Mouse (Mus musculus) midbrain, embryonic 16.5 days (tissue): ENCODE measurements around the gene Hsf2bp. TPM values are rescaled to one million over a fixed set of nuclear protein-coding genes. Genes with fewer than 3 reads are reported as not detected.

Source experiments
- ATAC-seq: fragments of 200-750 bp; cut with Nextera tagmentation; 2 replicates; pipeline ENCODE4 v1.8.0; 2017; ENCODE audit warnings: moderate TSS enrichment
- H3K27ac ChIP-seq: fragments of 300-500 bp; sonication (generic); 2 replicates; pipeline ENCODE4 v1.5.1; 2014; ENCODE audit warnings: mild to moderate bottlenecking, low read length, mixed read lengths
- H3K27me3 ChIP-seq: fragments of 300-500 bp; sonication (generic); 2 replicates; pipeline ENCODE4 v1.6.1; 2014; ENCODE audit warnings: low read depth, low read length, mixed read lengths; ENCODE audit not compliant: control insufficient read depth, insufficient read depth
- H3K36me3 ChIP-seq: fragments of 300-500 bp; sonication (generic); 2 replicates; pipeline ENCODE4 v1.6.1; 2014; ENCODE audit warnings: mild to moderate bottlenecking, low read length, moderate library complexity, mixed read lengths; ENCODE audit not compliant: control insufficient read depth, insufficient read depth
- H3K4me1 ChIP-seq: fragments of 300-500 bp; sonication (generic); 2 replicates; pipeline ENCODE4 v1.6.1; 2014; ENCODE audit warnings: mild to moderate bottlenecking, low read length, mixed read lengths; ENCODE audit not compliant: control insufficient read depth, insufficient read depth
- H3K4me2 ChIP-seq: fragments of 300-500 bp; sonication (generic); 2 replicates; pipeline ENCODE4 v1.6.1; 2014; ENCODE audit warnings: mild to moderate bottlenecking, low read length, mixed read lengths
- H3K4me3 ChIP-seq: fragments of 300-500 bp; sonication (generic); 2 replicates; pipeline ENCODE4 v1.5.1; 2014; ENCODE audit warnings: low read depth, mild to moderate bottlenecking, low read length, moderate library complexity, mixed read lengths
- H3K9ac ChIP-seq: fragments of 300-500 bp; sonication (generic); 2 replicates; pipeline ENCODE4 v1.6.1; 2014; ENCODE audit warnings: low read depth, low read length, mixed read lengths
- H3K9me3 ChIP-seq: fragments of 300-500 bp; sonication (generic); replicated peaks from 2 replicates; pipeline ENCODE4 v1.6.1; 2014; ENCODE audit warnings: mild to moderate bottlenecking, low read length, mixed read lengths; ENCODE audit not compliant: control insufficient read depth, poor library complexity, severe bottlenecking
- WGBS: fragments of 180-500 bp; shearing (Covaris S2); extraction: QIAGEN DNeasy Blood & Tissue Kit; methylation state at CpG from one replicate; pipeline ENCODE4 v1.1.7; 2014; 5-methylcytosine and 5-hydroxymethylcytosine counted together
- polyA plus RNA-seq: library from polyadenylated mRNA; unstranded; fragments of >200 nt; fragmentation: Nextera tagmentation; extraction: Ambion mirVana; gene quantifications from 2 replicates; pipeline ENCODE4 v1.2.1, GENCODE M21; 2015

The Hsf2bp gene
- polyA plus RNA-seq, 1 experiment from 2014 or later, result 0.65 TPM

DNA sequence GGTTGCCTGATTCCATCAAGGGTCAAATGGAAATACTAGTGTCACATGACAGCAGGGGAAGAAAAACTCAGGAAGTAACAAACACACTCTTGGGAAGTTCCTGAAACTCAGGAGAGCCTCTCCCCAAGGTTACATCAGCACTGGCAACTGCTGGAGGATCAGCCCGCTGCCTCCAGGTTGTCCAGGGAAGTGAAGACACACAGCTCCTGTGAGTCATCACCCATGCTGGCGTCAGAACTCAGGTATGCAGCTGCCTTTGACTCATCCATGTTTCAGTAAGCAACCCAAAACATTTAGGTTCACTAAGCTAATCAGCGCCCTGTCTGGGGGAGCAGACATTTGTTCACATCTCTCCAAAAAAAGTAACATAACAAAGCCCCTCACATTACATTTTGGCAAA is 32.9 kb downstream of the Hsf2bp start:
- H3K4me2 ChIP-seq, result no peak overlapping the region
- ATAC-seq, result no peak
- H3K4me1 ChIP-seq, result no peaks in the 10 kb centered on the region
- no peak overlapping the region for H3K27ac ChIP-seq
- H3K36me3 ChIP-seq, result no peaks in the 10 kb centered on the region
- H3K9me3 ChIP-seq, result no peaks in the 10 kb centered on the region
- no peak overlapping the region for H3K4me3 ChIP-seq
- WGBS, result 96% methylated on average over 3 of the region's 3 CpGs
- H3K9ac ChIP-seq, result no peak overlapping the region
- H3K27me3 ChIP-seq, result no peaks in the 10 kb centered on the region

DNA sequence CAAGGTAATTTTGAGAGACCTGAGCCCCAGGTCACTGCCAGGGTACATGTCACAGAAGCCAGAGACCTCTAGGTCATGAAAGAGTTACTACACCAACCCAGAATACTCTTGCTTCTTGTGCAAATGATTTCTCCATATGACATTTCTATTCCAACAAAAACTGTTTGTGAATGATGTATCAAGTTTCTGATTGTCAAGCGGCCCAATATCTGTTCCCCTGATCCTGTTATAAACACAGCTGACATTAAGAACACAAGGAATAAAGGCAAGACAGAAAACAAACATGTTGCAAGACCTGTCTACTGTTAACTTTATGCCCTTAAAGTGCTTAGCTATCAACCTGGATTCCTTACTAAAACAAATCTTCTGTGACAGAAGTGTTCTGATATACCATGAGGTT is 37.8 kb downstream of the Hsf2bp start:
- H3K4me2 ChIP-seq, result no peak overlapping the region
- no peaks in the 10 kb centered on the region for H3K27me3 ChIP-seq
- no peaks in the 10 kb centered on the region for H3K4me1 ChIP-seq
- H3K9ac ChIP-seq, result no peak overlapping the region
- no peaks in the 10 kb centered on the region for H3K36me3 ChIP-seq
- no peak for ATAC-seq
- no peaks in the 10 kb centered on the region for H3K9me3 ChIP-seq
- WGBS, result 95% methylated on average over 1 of the region's 1 CpGs
- no peak overlapping the region for H3K27ac ChIP-seq
- H3K4me3 ChIP-seq, result no peak overlapping the region

DNA sequence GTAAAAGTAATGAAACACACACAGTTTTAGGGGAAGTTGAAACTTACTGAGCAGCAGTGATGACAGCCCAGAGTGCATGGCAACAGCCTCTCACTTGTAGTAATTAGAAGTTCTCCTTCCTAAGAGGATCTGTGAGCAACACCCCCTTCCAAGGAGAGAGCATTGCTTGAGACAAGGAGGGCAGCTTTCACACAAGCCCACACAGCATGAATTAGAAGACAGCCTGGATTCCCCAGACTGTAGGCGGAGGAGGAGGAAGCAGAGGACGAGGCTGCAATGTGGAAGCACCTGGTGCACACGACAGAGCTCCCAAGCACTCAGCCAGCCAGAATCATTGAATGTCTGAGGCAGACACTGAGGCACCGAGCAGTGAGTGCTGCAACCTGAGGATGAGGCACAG is 39.8 kb downstream of the Hsf2bp start:
- Histone ChIP-seq H3K36me3 (no peaks in the 10 kb centered on the region), H3K4me2 (no peak overlapping the region), H3K27ac (no peak overlapping the region), H3K27me3 (no peaks in the 10 kb centered on the region), H3K4me3 (no peak overlapping the region), H3K9ac (no peak overlapping the region), H3K4me1 (no peaks in the 10 kb centered on the region), H3K9me3 (no peaks in the 10 kb centered on the region)
- no peak for ATAC-seq
- 73% methylated on average over 4 of the region's 4 CpGs for WGBS

DNA sequence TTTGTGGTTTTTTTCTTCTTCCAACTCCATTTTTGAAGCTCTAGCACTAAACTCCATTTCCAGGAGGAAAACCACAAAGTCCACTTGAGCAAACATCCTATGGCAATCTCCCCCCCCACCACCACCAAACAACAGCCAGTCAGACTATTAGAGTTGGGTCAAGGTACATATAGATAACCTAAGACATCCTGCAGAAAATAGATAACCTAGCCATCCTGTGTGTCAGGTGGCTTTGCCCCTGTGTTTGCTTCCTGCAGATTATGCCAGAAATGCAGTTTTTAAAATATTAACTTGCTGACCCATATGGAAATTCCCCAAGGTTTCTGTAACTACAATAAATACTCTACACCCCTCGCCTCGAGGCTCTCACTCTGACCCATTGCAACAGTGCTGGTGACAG is 40.4 kb downstream of the Hsf2bp start:
- no peaks in the 10 kb centered on the region for H3K9me3 ChIP-seq
- H3K4me1 ChIP-seq, result no peaks in the 10 kb centered on the region
- no peak for ATAC-seq
- H3K27ac ChIP-seq, result no peak overlapping the region
- no peak overlapping the region for H3K4me2 ChIP-seq
- no peak overlapping the region for H3K9ac ChIP-seq
- no peaks in the 10 kb centered on the region for H3K27me3 ChIP-seq
- H3K36me3 ChIP-seq, result no peaks in the 10 kb centered on the region
- WGBS, result 85% methylated on average over 2 of the region's 2 CpGs
- H3K4me3 ChIP-seq, result no peak overlapping the region

DNA sequence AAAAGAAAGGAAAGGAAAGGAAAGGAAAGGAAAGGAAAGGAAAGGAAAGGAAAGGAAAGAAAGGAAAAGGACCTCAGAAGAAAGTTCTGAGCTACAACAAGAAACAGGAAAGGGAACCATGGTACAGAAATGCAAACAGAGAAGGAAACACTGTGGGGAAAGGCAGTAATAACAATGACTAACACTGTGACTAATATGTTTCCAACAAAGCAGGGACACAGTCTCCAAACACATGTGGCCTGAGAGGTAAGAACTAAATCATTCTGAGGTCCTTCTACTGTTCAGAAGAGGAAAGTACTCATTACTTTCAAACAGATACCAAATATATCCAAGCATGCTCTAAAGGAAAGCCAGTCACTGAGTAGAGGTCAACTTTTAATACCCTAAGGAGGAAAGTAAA is 42.0 kb downstream of the Hsf2bp start:
- Histone ChIP-seq H3K4me2 (no peak overlapping the region), H3K27me3 (no peaks in the 10 kb centered on the region), H3K4me3 (no peak overlapping the region), H3K27ac (no peak overlapping the region), H3K4me1 (no peaks in the 10 kb centered on the region), H3K36me3 (no peaks in the 10 kb centered on the region), H3K9me3 (no peaks in the 10 kb centered on the region), H3K9ac (no peak overlapping the region)
- no peak for ATAC-seq

DNA sequence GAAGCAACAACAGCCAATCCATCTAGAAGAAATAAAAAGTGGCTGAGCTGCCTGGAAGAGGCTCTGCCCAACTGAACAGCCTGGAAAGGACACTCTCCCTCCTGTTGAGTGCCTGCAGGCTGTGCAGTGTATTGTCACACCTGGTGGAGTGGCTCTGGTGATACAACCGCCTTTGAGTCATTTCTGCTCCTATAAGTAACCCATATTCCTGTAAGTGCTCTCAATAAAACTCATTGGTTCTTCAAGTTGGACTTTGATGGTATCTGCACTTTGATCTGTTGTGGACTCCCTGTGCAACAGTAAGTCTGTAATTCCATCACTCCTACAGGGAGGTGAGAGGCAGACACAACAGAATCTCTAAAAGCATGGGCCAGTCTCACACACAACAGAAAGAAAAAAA is 42.8 kb downstream of the Hsf2bp start:
- Histone ChIP-seq H3K4me3 (no peak overlapping the region), H3K4me2 (no peak overlapping the region), H3K36me3 (no peaks in the 10 kb centered on the region), H3K9ac (no peak overlapping the region), H3K27ac (no peak overlapping the region), H3K9me3 (no peaks in the 10 kb centered on the region), H3K27me3 (no peaks in the 10 kb centered on the region), H3K4me1 (no peaks in the 10 kb centered on the region)
- no peak for ATAC-seq
- 88% methylated on average over 1 of the region's 1 CpGs for WGBS

DNA sequence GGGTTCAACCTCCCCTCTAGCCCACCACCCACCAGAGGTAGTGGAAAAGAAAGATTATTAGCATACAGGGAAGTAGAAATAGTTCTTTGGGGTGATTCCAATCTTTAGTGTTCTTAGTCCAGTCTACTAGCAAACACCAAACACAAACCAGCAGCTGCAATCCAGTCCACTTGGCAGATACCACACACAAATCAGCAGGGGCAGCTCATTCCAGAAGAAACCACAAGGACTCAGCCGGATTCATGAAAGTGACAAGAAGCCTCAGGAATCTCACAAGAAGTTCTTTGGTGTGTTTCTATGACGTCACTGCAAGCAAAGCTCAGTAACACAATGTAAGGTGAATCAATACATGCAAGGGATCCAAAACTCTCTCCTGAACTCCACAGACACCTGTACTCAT is 44.1 kb downstream of the Hsf2bp start:
- Histone ChIP-seq H3K9ac (no peak overlapping the region), H3K9me3 (no peaks in the 10 kb centered on the region), H3K27me3 (no peaks in the 10 kb centered on the region), H3K36me3 (no peaks in the 10 kb centered on the region), H3K4me3 (no peak overlapping the region), H3K4me2 (no peak overlapping the region), H3K27ac (no peak overlapping the region), H3K4me1 (no peaks in the 10 kb centered on the region)
- WGBS, result 64% methylated on average over 2 of the region's 2 CpGs
- ATAC-seq, result no peak

DNA sequence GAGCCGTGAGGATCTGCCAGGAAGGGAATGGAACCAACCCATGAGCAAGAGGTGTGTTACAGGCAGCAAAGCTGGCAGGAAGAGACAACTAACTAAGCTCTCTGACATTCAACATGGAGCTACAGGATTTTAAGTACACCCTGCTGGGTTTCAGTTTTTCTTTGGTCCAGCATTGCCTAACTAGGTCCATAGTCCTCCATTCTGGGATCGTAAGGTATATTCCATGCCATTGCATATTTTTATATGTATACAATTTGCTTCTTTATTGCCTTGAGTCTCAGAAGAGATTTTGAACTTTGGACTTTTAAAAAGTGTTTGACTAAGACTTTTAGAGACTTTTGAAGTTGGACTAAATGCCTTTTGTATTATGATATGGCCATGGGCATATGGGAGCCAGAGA is 47.1 kb downstream of the Hsf2bp start:
- 89% methylated on average over 2 of the region's 2 CpGs for WGBS
- no peak for ATAC-seq

DNA sequence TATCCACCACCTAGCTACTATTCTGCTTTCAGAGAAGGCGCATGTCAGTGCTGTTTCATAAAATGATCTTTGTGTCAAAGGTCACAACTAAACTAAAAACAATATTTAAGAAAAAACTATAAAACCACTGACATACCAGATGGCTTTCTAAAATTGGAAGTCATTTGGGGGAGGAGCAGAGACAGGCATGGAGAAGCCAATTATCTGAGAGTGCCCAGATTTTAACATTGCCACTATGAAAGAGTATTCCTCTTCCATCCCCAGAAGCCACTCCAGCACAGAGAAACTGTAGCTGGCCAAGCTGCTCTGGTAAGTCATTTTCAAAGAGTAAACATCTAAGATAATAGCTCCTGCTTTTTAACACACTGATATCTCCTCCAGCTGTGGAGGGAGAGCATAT is 49.2 kb downstream of the Hsf2bp start:
- Histone ChIP-seq H3K9ac (no peak overlapping the region), H3K27me3 (no peaks in the 10 kb centered on the region), H3K4me2 (no peak overlapping the region), H3K27ac (no peak overlapping the region), H3K9me3 (no peaks in the 10 kb centered on the region), H3K4me3 (no peak overlapping the region), H3K36me3 (no peaks in the 10 kb centered on the region), H3K4me1 (no peaks in the 10 kb centered on the region)
- no peak for ATAC-seq
- WGBS, result 97% methylated on average over 1 of the region's 1 CpGs

More for the DNA sequence above, 47.1 kb downstream of the Hsf2bp start:
- no peaks in the 10 kb centered on the region for H3K4me1 ChIP-seq
- no peak overlapping the region for H3K4me3 ChIP-seq
- no peaks in the 10 kb centered on the region for H3K27me3 ChIP-seq
- H3K9ac ChIP-seq, result no peak overlapping the region
- no peaks in the 10 kb centered on the region for H3K36me3 ChIP-seq
- H3K9me3 ChIP-seq, result no peaks in the 10 kb centered on the region
- H3K27ac ChIP-seq, result no peak overlapping the region
- no peak overlapping the region for H3K4me2 ChIP-seq

DNA sequence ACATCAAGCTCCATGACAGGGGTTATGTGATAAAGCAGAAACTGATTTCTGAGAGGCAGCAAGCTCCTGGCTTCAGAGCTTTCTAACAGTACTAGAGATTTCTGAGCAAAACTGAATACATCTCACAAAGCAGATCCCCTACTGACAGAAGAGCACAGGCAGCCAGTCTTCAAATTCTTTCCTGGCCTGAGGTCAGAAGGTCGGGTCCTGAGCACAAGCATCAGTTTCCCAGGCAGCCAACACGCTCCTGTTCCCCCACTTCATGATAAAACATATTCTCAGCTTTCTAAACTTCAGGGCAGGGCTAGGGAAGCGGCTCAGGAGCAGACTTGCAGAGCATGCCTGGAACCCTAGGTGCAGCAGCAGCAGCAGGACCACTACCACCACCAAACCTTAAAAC is 52.7 kb downstream of the Hsf2bp start:
- no peak overlapping the region for H3K9ac ChIP-seq
- no peaks in the 10 kb centered on the region for H3K4me1 ChIP-seq
- no peaks in the 10 kb centered on the region for H3K36me3 ChIP-seq
- WGBS, result 47% methylated on average over 3 of the region's 3 CpGs
- H3K27ac ChIP-seq, result no peak overlapping the region
- no peaks in the 10 kb centered on the region for H3K9me3 ChIP-seq
- ATAC-seq, result no peak
- H3K4me2 ChIP-seq, result no peak overlapping the region
- no peaks in the 10 kb centered on the region for H3K27me3 ChIP-seq
- no peak overlapping the region for H3K4me3 ChIP-seq
